Comparison of ENCODE assay signal across 15 mouse cellular contexts in genomic region chr5:112132746-112133145, GRCm38 (mm10).
A peak's percentile ranks its signal among the peaks of the same experiment; 100 is the strongest.
DNase-seq lines count a peak whose midpoint lies in the region; ATAC-seq and TF ChIP-seq lines count a peak whose summit lies in the region.
"Had no signal": no experiment of that assay in that cellular context is flagged by ENCODE, and none has a peak within 500 bp of the region (broad histone marks: within the 10 kb centered on the region; RNA-seq: fewer than 3 reads in every experiment).

No protein-coding gene starts in this region.

- no peak overlapping the region for H3K4me2 ChIP-seq in hindbrain, embryonic 15.5 days
- no peak overlapping the region for H3K4me2 ChIP-seq in hindbrain, embryonic 12.5 days (replicated peaks)
- no peak overlapping the region for H3K4me2 ChIP-seq in liver, embryonic 11.5 days
- H3K4me2 ChIP-seq: embryonic facial prominence, embryonic 12.5 days; liver, embryonic 15.5 days; neural tube, embryonic 12.5 days had no signal

- 84% methylated on average over 1 of the region's 1 CpGs for WGBS in hindbrain, embryonic 15.5 days
- WGBS in hindbrain, embryonic 12.5 days: 91% methylated on average over 1 of the region's 1 CpGs
- WGBS in liver, adult 2 months: 100% methylated on average over 1 of the region's 1 CpGs
- whole genome bisulfite sequencing in liver, embryonic 11.5 days: 84% methylated on average over 1 of the region's 1 CpGs

- H3K27ac ChIP-seq in hindbrain, embryonic 15.5 days (replicated peaks): no peak overlapping the region
- H3K27ac ChIP-seq in hindbrain, embryonic 12.5 days: no peak overlapping the region
- H3K27ac ChIP-seq in liver, adult 2 months (replicated peaks; ENCODE audit: insufficient read depth, low read depth, low read length): no peak overlapping the region
- H3K27ac ChIP-seq in liver, embryonic 11.5 days (ENCODE audit: low read depth, low read length): no peak overlapping the region
- H3K27ac ChIP-seq: embryonic facial prominence, embryonic 12.5 days; layer of hippocampus, adult 2 months; liver, embryonic 15.5 days; neural tube, embryonic 12.5 days had no signal

- DNase-seq in cerebellum, adult 9-10 months: peak; percentile 5
- no peak for DNase-seq in cerebellum, adult 11 months
- DNase-seq in liver, adult 2 months (ENCODE audit: extremely low read depth, low read depth, low spot score): peak; percentile 83
- DNase-seq in liver, embryonic 11.5 days (ENCODE audit: low spot score): no peak
- DNase-seq in layer of hippocampus, postnatal 14 days (ENCODE audit: low spot score in 2 of 2): peak; percentile 34 to 64
- no peak for DNase-seq in yolk sac, embryonic 10.5 days (ENCODE audit: low spot score)
- DNase-seq: cerebellum, adult 11-12 months; spleen, adult 18-20 months had no signal

- ATAC-seq in hindbrain, embryonic 15.5 days (ENCODE audit: low FRiP score, low read depth): peak; percentile 39; the same call in 1 of the 2 replicates
- no peak for ATAC-seq in hindbrain, embryonic 12.5 days (ENCODE audit: low FRiP score)
- no peak for ATAC-seq in liver, embryonic 11.5 days (replicated peaks; ENCODE audit: low FRiP score)

- H3K36me3 ChIP-seq in hindbrain, embryonic 15.5 days: no peaks in the 10 kb centered on the region
- H3K36me3 ChIP-seq in hindbrain, embryonic 12.5 days: no peaks in the 10 kb centered on the region
- no peaks in the 10 kb centered on the region for H3K36me3 ChIP-seq in liver, adult 2 months (ENCODE audit: control insufficient read depth, insufficient read depth, low read length)
- H3K36me3 ChIP-seq in liver, embryonic 11.5 days (ENCODE audit: control insufficient read depth, insufficient read depth, low read length): no peaks in the 10 kb centered on the region
- H3K36me3 ChIP-seq: embryonic facial prominence, embryonic 12.5 days; G1E; liver, embryonic 15.5 days; neural tube, embryonic 12.5 days had no signal

- TF ChIP-seq POLR2A in liver, adult 2 months (IDR thresholded peaks at IDR 0.05; ENCODE audit: extremely low read depth, insufficient read depth, low read length): no peak

- TF ChIP-seq CTCF in liver, adult 2 months (IDR thresholded peaks at IDR 0.05; ENCODE audit: low read depth, low read length): no peak

- H3K4me1 ChIP-seq in hindbrain, embryonic 15.5 days (replicated peaks): peaks cover 30% of the 10 kb centered on the region
- peaks cover 33% of the 10 kb centered on the region for H3K4me1 ChIP-seq in hindbrain, embryonic 12.5 days
- H3K4me1 ChIP-seq in liver, adult 2 months (ENCODE audit: control insufficient read depth, insufficient read depth, low read length): peaks cover 9% of the 10 kb centered on the region
- H3K4me1 ChIP-seq in liver, embryonic 11.5 days (replicated peaks; ENCODE audit: control insufficient read depth, insufficient read depth, low read length): no peaks in the 10 kb centered on the region

- no peaks in the 10 kb centered on the region for H3K27me3 ChIP-seq in hindbrain, embryonic 15.5 days
- H3K27me3 ChIP-seq in hindbrain, embryonic 12.5 days: peaks cover 10% of the 10 kb centered on the region
- no peaks in the 10 kb centered on the region for H3K27me3 ChIP-seq in liver, adult 2 months (ENCODE audit: control insufficient read depth, insufficient read depth, low read length)
- no peaks in the 10 kb centered on the region for H3K27me3 ChIP-seq in liver, embryonic 11.5 days (replicated peaks; ENCODE audit: control insufficient read depth, insufficient read depth, low read length)
- H3K27me3 ChIP-seq: embryonic facial prominence, embryonic 12.5 days; liver, embryonic 15.5 days had no signal

- H3K79me2 ChIP-seq in liver, adult 2 months (ENCODE audit: control insufficient read depth, insufficient read depth, low read length): no peaks in the 10 kb centered on the region

- no peak overlapping the region for H3K4me3 ChIP-seq in hindbrain, embryonic 15.5 days
- H3K4me3 ChIP-seq in hindbrain, embryonic 12.5 days: no peak overlapping the region
- no peak overlapping the region for H3K4me3 ChIP-seq in liver, adult 2 months (ENCODE audit: insufficient read depth, low read depth, low read length)
- no peak overlapping the region for H3K4me3 ChIP-seq in liver, embryonic 11.5 days (ENCODE audit: low read depth, low read length)
- H3K4me3 ChIP-seq: embryonic facial prominence, embryonic 12.5 days; layer of hippocampus, adult 2 months; liver, embryonic 15.5 days; neural tube, embryonic 12.5 days had no signal

- no peak overlapping the region for H3K9ac ChIP-seq in hindbrain, embryonic 15.5 days
- H3K9ac ChIP-seq in hindbrain, embryonic 12.5 days: no peak overlapping the region
- no peak overlapping the region for H3K9ac ChIP-seq in liver, adult 2 months (ENCODE audit: low read depth, low read length)
- H3K9ac ChIP-seq in liver, embryonic 11.5 days (ENCODE audit: low read depth, low read length): no peak overlapping the region
- H3K9ac ChIP-seq: embryonic facial prominence, embryonic 12.5 days; liver, embryonic 15.5 days; neural tube, embryonic 12.5 days had no signal

- no peaks in the 10 kb centered on the region for H3K9me3 ChIP-seq in hindbrain, embryonic 15.5 days
- no peaks in the 10 kb centered on the region for H3K9me3 ChIP-seq in hindbrain, embryonic 12.5 days (replicated peaks)
- H3K9me3 ChIP-seq in liver, embryonic 11.5 days (ENCODE audit: control insufficient read depth, low read length): no peaks in the 10 kb centered on the region
- H3K9me3 ChIP-seq: embryonic facial prominence, embryonic 12.5 days; liver, embryonic 15.5 days; neural tube, embryonic 12.5 days had no signal

Comparison
In these comparisons a context has a peak if more than half of its experiments do, and no peak if none do; other contexts are left out.
1. DNase-seq: peak in cerebellum, adult 9-10 months (single experiment), liver, adult 2 months (single experiment) and layer of hippocampus, postnatal 14 days (2 of 2); none in cerebellum, adult 11 months (single experiment), liver, embryonic 11.5 days (single experiment) and yolk sac, embryonic 10.5 days (single experiment).